Mouse (Mus musculus) stomach, embryonic 14.5 days (tissue): Measurements from ENCODE around the gene Nradd. TPM values are rescaled to one million over a fixed set of nuclear protein-coding genes. Genes with fewer than 3 reads are reported as not detected.
A peak's percentile ranks its signal among the peaks of the same experiment; 100 is the strongest.

Experiments
- ATAC-seq: fragments of 200-750 bp; cut with Nextera tagmentation; 2 replicates; pipeline ENCODE4 v1.8.0; 2017; ENCODE audit warnings: low read depth, moderate TSS enrichment; ENCODE audit not compliant: insufficient number of reproducible peaks, insufficient read depth, low FRiP score
- H3K27ac ChIP-seq: fragments of 300-500 bp; sonication (generic); 2 replicates; pipeline ENCODE4 v1.5.1; 2014; ENCODE audit warnings: mild to moderate bottlenecking, low read length, moderate library complexity, mixed read lengths
- H3K27me3 ChIP-seq: fragments of 300-500 bp; sonication (generic); 2 replicates; pipeline ENCODE4 v1.6.1; 2014; ENCODE audit warnings: low read length, control low read depth, mixed read lengths; ENCODE audit not compliant: control insufficient read depth, insufficient read depth
- H3K36me3 ChIP-seq: fragments of 300-500 bp; sonication (generic); 2 replicates; pipeline ENCODE4 v1.6.1; 2014; ENCODE audit warnings: mild to moderate bottlenecking, control low read depth, low read length, moderate library complexity, mixed read lengths; ENCODE audit not compliant: control insufficient read depth, insufficient read depth
- H3K4me1 ChIP-seq: fragments of 300-500 bp; sonication (generic); 2 replicates; pipeline ENCODE4 v1.6.1; 2014; ENCODE audit warnings: low read length, control low read depth, mixed read lengths; ENCODE audit not compliant: control insufficient read depth, insufficient read depth
- H3K4me2 ChIP-seq: fragments of 300-500 bp; sonication (generic); replicated peaks from 2 replicates; pipeline ENCODE4 v1.6.1; 2014; ENCODE audit warnings: low read depth, low read length, control low read depth
- H3K4me3 ChIP-seq: fragments of 300-500 bp; sonication (generic); 2 replicates; pipeline ENCODE4 v1.5.1; 2014; ENCODE audit warnings: low read depth, low read length, control low read depth
- H3K9ac ChIP-seq: fragments of 300-500 bp; sonication (generic); replicated peaks from 2 replicates; pipeline ENCODE4 v1.6.1; 2014; ENCODE audit warnings: low read depth, mild to moderate bottlenecking, control low read depth, low read length, moderate library complexity, mixed read lengths
- H3K9me3 ChIP-seq: fragments of 300-500 bp; sonication (generic); 2 replicates; pipeline ENCODE4 v1.6.1; 2016; ENCODE audit warnings: low read depth, low read length, control low read depth; ENCODE audit not compliant: control insufficient read depth
- WGBS: fragments of 180-500 bp; shearing (Covaris S2); extraction: QIAGEN DNeasy Blood & Tissue Kit; methylation state at CpG from one replicate; pipeline ENCODE4 v1.1.7; 2014; 5-methylcytosine and 5-hydroxymethylcytosine counted together
- polyA plus RNA-seq: library from polyadenylated mRNA; unstranded; fragments of >200 nt; fragmentation: Nextera tagmentation; extraction: Ambion mirVana; gene quantifications from 2 replicates; pipeline ENCODE4 v1.2.1, GENCODE M21; 2014

Gene Nradd
- polyA plus RNA-seq, 1 experiment from 2014 or later, result 19.4 TPM

- H3K4me2 ChIP-seq, result no peak overlapping the region
- H3K4me1 ChIP-seq, result 0 out of 2 replicates have a peak, but pooled peaks cover 5% of the 10 kb centered on the region
- WGBS, result 23% methylated on average over 4 of the region's 4 CpGs
- H3K27me3 ChIP-seq, result no peaks in the 10 kb centered on the region
- no peak overlapping the region for H3K9ac ChIP-seq
- no peak overlapping the region for H3K27ac ChIP-seq
- no peak overlapping the region for H3K4me3 ChIP-seq
- peak; percentile 35; the same call in 1 of the 2 replicates for ATAC-seq
- no peaks in the 10 kb centered on the region for H3K36me3 ChIP-seq
- no peaks in the 10 kb centered on the region for H3K9me3 ChIP-seq
These were observed 41.7 kb upstream of the Nradd start for GRCm38 (mm10) chr9:110665912-110666311.

GRCm38 (mm10) chr9:110662844-110663243 lies 38.6 kb upstream of the Nradd start:
- Histone ChIP-seq H3K27me3 (no peaks in the 10 kb centered on the region), H3K9ac (no peak overlapping the region), H3K27ac (no peak overlapping the region), H3K9me3 (no peaks in the 10 kb centered on the region), H3K36me3 (no peaks in the 10 kb centered on the region), H3K4me1 (0 out of 2 replicates have a peak, but pooled peaks cover 5% of the 10 kb centered on the region), H3K4me3 (no peak overlapping the region), H3K4me2 (no peak overlapping the region)
- ATAC-seq, result no peak
- 88% methylated on average over 1 of the region's 1 CpGs for WGBS

GRCm38 (mm10) chr9:110660856-110661612 lies 36.8 kb upstream of the Nradd start:
- H3K27ac ChIP-seq, result no peak overlapping the region
- no peaks in the 10 kb centered on the region for H3K36me3 ChIP-seq
- no peaks in the 10 kb centered on the region for H3K27me3 ChIP-seq
- no peaks in the 10 kb centered on the region for H3K9me3 ChIP-seq
- no peak for ATAC-seq
- no peak overlapping the region for H3K4me3 ChIP-seq
- H3K9ac ChIP-seq, result no peak overlapping the region
- H3K4me1 ChIP-seq, result 0 out of 2 replicates have a peak, but pooled peaks cover 5% of the 10 kb centered on the region
- no peak overlapping the region for H3K4me2 ChIP-seq
- 63% methylated on average over 7 of the region's 7 CpGs for WGBS

GRCm38 (mm10) chr9:110660208-110660607 lies 36.0 kb upstream of the Nradd start:
- H3K9me3 ChIP-seq, result no peaks in the 10 kb centered on the region
- no peaks in the 10 kb centered on the region for H3K27me3 ChIP-seq
- H3K4me2 ChIP-seq, result no peak overlapping the region
- no peak overlapping the region for H3K4me3 ChIP-seq
- no peaks in the 10 kb centered on the region for H3K36me3 ChIP-seq
- H3K27ac ChIP-seq, result no peak overlapping the region
- H3K9ac ChIP-seq, result no peak overlapping the region
- H3K4me1 ChIP-seq, result peaks cover 5% of the 10 kb centered on the region; the same call in 1 of the 2 replicates
- WGBS, result 89% methylated on average over 2 of the region's 2 CpGs
- no peak for ATAC-seq

GRCm38 (mm10) chr9:110659521-110659920 lies 35.3 kb upstream of the Nradd start:
- WGBS, result 87% methylated on average over 12 of the region's 12 CpGs
- H3K4me3 ChIP-seq, result no peak overlapping the region
- no peaks in the 10 kb centered on the region for H3K27me3 ChIP-seq
- H3K4me2 ChIP-seq, result no peak overlapping the region
- no peak overlapping the region for H3K9ac ChIP-seq
- no peaks in the 10 kb centered on the region for H3K36me3 ChIP-seq
- no peak for ATAC-seq
- H3K9me3 ChIP-seq, result no peaks in the 10 kb centered on the region
- H3K4me1 ChIP-seq, result peaks cover 5% of the 10 kb centered on the region; the same call in 1 of the 2 replicates
- H3K27ac ChIP-seq, result no peak overlapping the region

GRCm38 (mm10) chr9:110657474-110658078 lies 33.3 kb upstream of the Nradd start:
- Histone ChIP-seq H3K4me1 (peaks cover 8% of the 10 kb centered on the region), H3K4me3 (peak overlapping the region; percentile 50; the same call in 1 of the 2 replicates), H3K4me2 (peak overlapping the region; percentile 48), H3K9me3 (no peaks in the 10 kb centered on the region), H3K27ac (no peak overlapping the region), H3K9ac (peak overlapping the region; percentile 52; the same call in 1 of the 2 replicates), H3K27me3 (0 out of 2 replicates have a peak, but pooled peaks cover 7% of the 10 kb centered on the region), H3K36me3 (no peaks in the 10 kb centered on the region)
- 80% methylated on average over 13 of the region's 13 CpGs for WGBS
- no peak for ATAC-seq

GRCm38 (mm10) chr9:110656249-110657221 lies 32.3 kb upstream of the Nradd start, which contains the start of gene Ccdc12:
Gene Ccdc12, plus strand, starts transcription at chr9:110656503.
- ATAC-seq, result peak; percentile 91
- H3K4me1 ChIP-seq, result peaks cover 13% of the 10 kb centered on the region
- no peaks in the 10 kb centered on the region for H3K36me3 ChIP-seq
- H3K9me3 ChIP-seq, result no peaks in the 10 kb centered on the region
- H3K27ac ChIP-seq, result peak within 1 kb of the TSS; percentile 75
- WGBS, result under 1% methylated on average over 52 of the region's 52 CpGs
- H3K27me3 ChIP-seq, result peaks cover 15% of the 10 kb centered on the region
- H3K9ac ChIP-seq, result peak within 1 kb of the TSS; percentile 52
- H3K4me3 ChIP-seq, result peak within 1 kb of the TSS; percentile 50
- H3K4me2 ChIP-seq, result peak within 1 kb of the TSS; percentile 75

GRCm38 (mm10) chr9:110655651-110656007 lies 31.4 kb upstream of the Nradd start:
- H3K4me2 ChIP-seq, result peak overlapping the region; percentile 75
- H3K27ac ChIP-seq, result peak overlapping the region; percentile 75
- H3K9ac ChIP-seq, result no peak overlapping the region
- peaks cover 13% of the 10 kb centered on the region for H3K4me1 ChIP-seq
- H3K9me3 ChIP-seq, result no peaks in the 10 kb centered on the region
- peaks cover 15% of the 10 kb centered on the region for H3K27me3 ChIP-seq
- ATAC-seq, result no peak
- 78% methylated on average over 10 of the region's 10 CpGs for WGBS
- peak overlapping the region; percentile 50 for H3K4me3 ChIP-seq
- H3K36me3 ChIP-seq, result no peaks in the 10 kb centered on the region
